Mouse (Mus musculus): Measurements from ENCODE around the gene Aplp2. TPM values are rescaled to one million over a fixed set of nuclear protein-coding genes. Genes with fewer than 3 reads are reported as not detected.

Aplp2 gene
- polyA plus RNA-seq, 1 experiment from 2014 or later: 422 TPM

GRCm38 (mm10) chr9:31196742-31197141 lies 14.9 kb downstream of the Aplp2 start:
- Histone ChIP-seq H3K36me3 (ENCODE audit: control insufficient read depth, insufficient read depth) (peaks cover 10% of the 10 kb centered on the region; the same call in 1 of the 2 replicates), H3K4me3 (ENCODE audit: low read length) (no peak overlapping the region), H3K4me1 (ENCODE audit: control insufficient read depth, insufficient read depth, low read length) (no peaks in the 10 kb centered on the region), H3K27me3 (ENCODE audit: control insufficient read depth, insufficient read depth, low read length) (no peaks in the 10 kb centered on the region), H3K9ac (ENCODE audit: low read length) (no peak overlapping the region), H3K9me3 (replicated peaks; ENCODE audit: control insufficient read depth, low read length) (0 out of 2 replicates have a peak, but pooled peaks cover 2% of the 10 kb centered on the region), H3K4me2 (ENCODE audit: low read depth, low read length) (no peak overlapping the region), H3K27ac (ENCODE audit: low read length) (no peak overlapping the region)
- ATAC-seq (replicated peaks; ENCODE audit: extremely low read depth, insufficient read depth, low FRiP score): no peak

GRCm38 (mm10) chr9:31195573-31195972 lies 16.0 kb downstream of the Aplp2 start:
- Histone ChIP-seq H3K27me3 (ENCODE audit: control insufficient read depth, insufficient read depth, low read length) (no peaks in the 10 kb centered on the region), H3K4me3 (ENCODE audit: low read length) (no peak overlapping the region), H3K9me3 (replicated peaks; ENCODE audit: control insufficient read depth, low read length) (0 out of 2 replicates have a peak, but pooled peaks cover 2% of the 10 kb centered on the region), H3K36me3 (ENCODE audit: control insufficient read depth, insufficient read depth) (peaks cover 10% of the 10 kb centered on the region; the same call in 1 of the 2 replicates), H3K27ac (ENCODE audit: low read length) (no peak overlapping the region), H3K9ac (ENCODE audit: low read length) (no peak overlapping the region), H3K4me1 (ENCODE audit: control insufficient read depth, insufficient read depth, low read length) (no peaks in the 10 kb centered on the region), H3K4me2 (ENCODE audit: low read depth, low read length) (no peak overlapping the region)
- WGBS: 74% methylated on average over 1 of the region's 1 CpGs
- no peak for ATAC-seq (replicated peaks; ENCODE audit: extremely low read depth, insufficient read depth, low FRiP score)

GRCm38 (mm10) chr9:31192378-31192777 lies 19.2 kb downstream of the Aplp2 start:
- no peak overlapping the region for H3K4me2 ChIP-seq (ENCODE audit: low read depth, low read length)
- 0 out of 2 replicates have a peak, but pooled peaks cover 2% of the 10 kb centered on the region for H3K9me3 ChIP-seq (replicated peaks; ENCODE audit: control insufficient read depth, low read length)
- ATAC-seq (replicated peaks; ENCODE audit: extremely low read depth, insufficient read depth, low FRiP score): no peak
- WGBS: 86% methylated on average over 7 of the region's 7 CpGs
- no peaks in the 10 kb centered on the region for H3K27me3 ChIP-seq (ENCODE audit: control insufficient read depth, insufficient read depth, low read length)
- peaks cover 10% of the 10 kb centered on the region; the same call in 1 of the 2 replicates for H3K36me3 ChIP-seq (ENCODE audit: control insufficient read depth, insufficient read depth)
- H3K27ac ChIP-seq (ENCODE audit: low read length): no peak overlapping the region
- H3K4me1 ChIP-seq (ENCODE audit: control insufficient read depth, insufficient read depth, low read length): peaks cover 4% of the 10 kb centered on the region
- H3K4me3 ChIP-seq (ENCODE audit: low read length): no peak overlapping the region
- H3K9ac ChIP-seq (ENCODE audit: low read length): no peak overlapping the region

GRCm38 (mm10) chr9:31191543-31191942 lies 20.1 kb downstream of the Aplp2 start:
- no peak overlapping the region for H3K4me3 ChIP-seq (ENCODE audit: low read length)
- no peak; the same call in 1 of the 2 replicates for ATAC-seq (replicated peaks; ENCODE audit: extremely low read depth, insufficient read depth, low FRiP score)
- no peak overlapping the region for H3K27ac ChIP-seq (ENCODE audit: low read length)
- WGBS: 64% methylated on average over 7 of the region's 7 CpGs
- 0 out of 2 replicates have a peak, but pooled peaks cover 2% of the 10 kb centered on the region for H3K9me3 ChIP-seq (replicated peaks; ENCODE audit: control insufficient read depth, low read length)
- H3K36me3 ChIP-seq (ENCODE audit: control insufficient read depth, insufficient read depth): peaks cover 10% of the 10 kb centered on the region; the same call in 1 of the 2 replicates
- no peaks in the 10 kb centered on the region for H3K27me3 ChIP-seq (ENCODE audit: control insufficient read depth, insufficient read depth, low read length)
- H3K9ac ChIP-seq (ENCODE audit: low read length): no peak overlapping the region
- peaks cover 4% of the 10 kb centered on the region for H3K4me1 ChIP-seq (ENCODE audit: control insufficient read depth, insufficient read depth, low read length)
- no peak overlapping the region for H3K4me2 ChIP-seq (ENCODE audit: low read depth, low read length)

- H3K27me3 ChIP-seq (ENCODE audit: control insufficient read depth, insufficient read depth, low read length): no peaks in the 10 kb centered on the region
- ATAC-seq (replicated peaks; ENCODE audit: extremely low read depth, insufficient read depth, low FRiP score): no peak
- H3K4me1 ChIP-seq (ENCODE audit: control insufficient read depth, insufficient read depth, low read length): peaks cover 4% of the 10 kb centered on the region
- H3K9me3 ChIP-seq (replicated peaks; ENCODE audit: control insufficient read depth, low read length): 0 out of 2 replicates have a peak, but pooled peaks cover 2% of the 10 kb centered on the region
- H3K36me3 ChIP-seq (ENCODE audit: control insufficient read depth, insufficient read depth): peaks cover 10% of the 10 kb centered on the region
- H3K4me3 ChIP-seq (ENCODE audit: low read length): no peak overlapping the region
- H3K27ac ChIP-seq (ENCODE audit: low read length): no peak overlapping the region
- H3K9ac ChIP-seq (ENCODE audit: low read length): no peak overlapping the region
- WGBS: 36% methylated on average over 2 of the region's 2 CpGs
- H3K4me2 ChIP-seq (ENCODE audit: low read depth, low read length): no peak overlapping the region
These were observed 22.4 kb downstream of the Aplp2 start for GRCm38 (mm10) chr9:31189194-31189593.

GRCm38 (mm10) chr9:31184439-31184838 lies 27.2 kb downstream of the Aplp2 start:
- Histone ChIP-seq H3K27me3 (ENCODE audit: control insufficient read depth, insufficient read depth, low read length) (no peaks in the 10 kb centered on the region), H3K4me3 (ENCODE audit: low read length) (no peak overlapping the region), H3K27ac (ENCODE audit: low read length) (no peak overlapping the region), H3K9me3 (replicated peaks; ENCODE audit: control insufficient read depth, low read length) (0 out of 2 replicates have a peak, but pooled peaks cover 2% of the 10 kb centered on the region), H3K4me1 (ENCODE audit: control insufficient read depth, insufficient read depth, low read length) (peaks cover 26% of the 10 kb centered on the region), H3K9ac (ENCODE audit: low read length) (no peak overlapping the region), H3K36me3 (ENCODE audit: control insufficient read depth, insufficient read depth) (no peaks in the 10 kb centered on the region; the same call in 1 of the 2 replicates), H3K4me2 (ENCODE audit: low read depth, low read length) (no peak overlapping the region)
- 95% methylated on average over 5 of the region's 5 CpGs for WGBS
- ATAC-seq (replicated peaks; ENCODE audit: extremely low read depth, insufficient read depth, low FRiP score): no peak

- Histone ChIP-seq H3K36me3 (ENCODE audit: control insufficient read depth, insufficient read depth) (no peaks in the 10 kb centered on the region; the same call in 1 of the 2 replicates), H3K4me2 (ENCODE audit: low read depth, low read length) (no peak overlapping the region), H3K27me3 (ENCODE audit: control insufficient read depth, insufficient read depth, low read length) (no peaks in the 10 kb centered on the region), H3K4me3 (ENCODE audit: low read length) (no peak overlapping the region), H3K27ac (ENCODE audit: low read length) (0 out of 2 replicates have a peak overlapping the region, but pooled peaks have one; percentile 46), H3K9ac (ENCODE audit: low read length) (no peak overlapping the region), H3K4me1 (ENCODE audit: control insufficient read depth, insufficient read depth, low read length) (peaks cover 25% of the 10 kb centered on the region), H3K9me3 (replicated peaks; ENCODE audit: control insufficient read depth, low read length) (0 out of 2 replicates have a peak, but pooled peaks cover 2% of the 10 kb centered on the region)
- ATAC-seq (replicated peaks; ENCODE audit: extremely low read depth, insufficient read depth, low FRiP score): no peak
- WGBS: 50% methylated on average over 4 of the region's 4 CpGs
These were observed 28.6 kb downstream of the Aplp2 start for GRCm38 (mm10) chr9:31183061-31183460.

GRCm38 (mm10) chr9:31181291-31182085 lies 30.1 kb downstream of the Aplp2 start:
- Histone ChIP-seq H3K36me3 (ENCODE audit: control insufficient read depth, insufficient read depth) (no peaks in the 10 kb centered on the region; the same call in 1 of the 2 replicates), H3K4me1 (ENCODE audit: control insufficient read depth, insufficient read depth, low read length) (peaks cover 41% of the 10 kb centered on the region), H3K27me3 (ENCODE audit: control insufficient read depth, insufficient read depth, low read length) (no peaks in the 10 kb centered on the region), H3K9ac (ENCODE audit: low read length) (no peak overlapping the region), H3K4me3 (ENCODE audit: low read length) (no peak overlapping the region), H3K4me2 (ENCODE audit: low read depth, low read length) (no peak overlapping the region), H3K9me3 (replicated peaks; ENCODE audit: control insufficient read depth, low read length) (0 out of 2 replicates have a peak, but pooled peaks cover 2% of the 10 kb centered on the region), H3K27ac (ENCODE audit: low read length) (peak overlapping the region; percentile 18; the same call in 1 of the 2 replicates)
- no peak for ATAC-seq (replicated peaks; ENCODE audit: extremely low read depth, insufficient read depth, low FRiP score)
- 59% methylated on average over 10 of the region's 10 CpGs for whole genome bisulfite sequencing

- no peak overlapping the region for H3K9ac ChIP-seq (ENCODE audit: low read length)
- H3K4me3 ChIP-seq (ENCODE audit: low read length): no peak overlapping the region
- 88% methylated on average over 6 of the region's 6 CpGs for WGBS
- no peak overlapping the region for H3K4me2 ChIP-seq (ENCODE audit: low read depth, low read length)
- H3K36me3 ChIP-seq (ENCODE audit: control insufficient read depth, insufficient read depth): no peaks in the 10 kb centered on the region
- H3K4me1 ChIP-seq (ENCODE audit: control insufficient read depth, insufficient read depth, low read length): peaks cover 54% of the 10 kb centered on the region
- ATAC-seq (replicated peaks; ENCODE audit: extremely low read depth, insufficient read depth, low FRiP score): no peak
- H3K27ac ChIP-seq (ENCODE audit: low read length): no peak overlapping the region
- no peaks in the 10 kb centered on the region for H3K9me3 ChIP-seq (replicated peaks; ENCODE audit: control insufficient read depth, low read length)
- H3K27me3 ChIP-seq (ENCODE audit: control insufficient read depth, insufficient read depth, low read length): no peaks in the 10 kb centered on the region
These were observed 33.9 kb downstream of the Aplp2 start for GRCm38 (mm10) chr9:31177692-31178091.

Measured in heart, embryonic 16.5 days (tissue).